In genomic region chr2:152030986-152031385, GRCm38 (mm10) we compare ENCODE assay signal across 17 mouse cellular contexts. TPM values are rescaled to one million over a fixed set of nuclear protein-coding genes. Genes with fewer than 3 reads are reported as not detected.
"Had no signal": no experiment of that assay in that cellular context is flagged by ENCODE, and none has a peak within 500 bp of the region (broad histone marks: within the 10 kb centered on the region; RNA-seq: fewer than 3 reads in every experiment).

No protein-coding gene starts in this region.

- H3K4me1 ChIP-seq: limb, embryonic 13.5 days had no signal

- H3K27ac ChIP-seq: kidney, postnatal 0 days; layer of hippocampus, adult 2 months; limb, embryonic 13.5 days; liver, embryonic 15.5 days; midbrain, embryonic 10.5 days; neural tube, embryonic 15.5 days had no signal

- H3K4me2 ChIP-seq: limb, embryonic 13.5 days; liver, embryonic 15.5 days; neural tube, embryonic 15.5 days had no signal

- H3K9me3 ChIP-seq: limb, embryonic 13.5 days had no signal

- H3K9ac ChIP-seq: limb, embryonic 13.5 days; liver, embryonic 15.5 days; neural tube, embryonic 15.5 days had no signal

- ATAC-seq: lung, postnatal 0 days had no signal

- H3K36me3 ChIP-seq: limb, embryonic 13.5 days; liver, embryonic 15.5 days; midbrain, embryonic 10.5 days; neural tube, embryonic 15.5 days had no signal

- H3K4me3 ChIP-seq: layer of hippocampus, adult 2 months; limb, embryonic 13.5 days; liver, embryonic 15.5 days; midbrain, embryonic 10.5 days; myocyte; neural tube, embryonic 15.5 days had no signal

- DNase-seq: kidney, adult 9 months; kidney, postnatal 36 days; lung, adult 2 months; lung, postnatal 36 days; midbrain, embryonic 14.5 days; right cerebral cortex, postnatal 14 days; thymus, postnatal 14 days had no signal

RNA-seq across cellular contexts. Expression of gene Scrt2, which starts 50.3 kb away (rescaled TPM):
- total RNA-seq: liver, adult 2 months; megakaryocyte, adult 5-6 weeks had no signal
- polyA plus RNA-seq: kidney, postnatal 0 days; limb, embryonic 13.5 days; liver, adult 2 months; liver, embryonic 15.5 days; lung, adult 2 months; lung, postnatal 0 days; myocyte had no signal
